Mouse (Mus musculus) layer of hippocampus, adult 6 months (tissue): ENCODE measurements around the gene Hspb11. TPM values are rescaled to one million over a fixed set of nuclear protein-coding genes. Genes with fewer than 3 reads are reported as not detected.

Source experiments
- long read RNA-seq, 2 experiments: library from polyadenylated mRNA; unstranded; transcript quantifications; one replicate each; pipeline ENCODE4 v2.0.0; 2019 to 2020
- polyA plus RNA-seq: library from polyadenylated mRNA; unstranded; fragments of <200 nt; fragmentation: Nextera tagmentation; gene quantifications from 2 replicates; pipeline ENCODE4 v1.2.3, GENCODE M21; 2021

Hspb11 gene
- 61.3 and 69.9 TPM in 2 replicates for polyA plus RNA-seq
- long read RNA-seq, experiment 1, transcript Hspb11-202 (6 exons, 607 nt): major isoform, 14 of 39 reads
- long read RNA-seq, experiment 1, transcript Hspb11-201 (6 exons, 608 nt): minor isoform, 10 of 39 reads
- long read RNA-seq, experiment 1, partial matches to known transcripts: 2 of 39 reads
- long read RNA-seq, experiment 1, other reads (novel, unspliced or antisense): 12 of 39 reads
- long read RNA-seq, experiment 2, partial matches to known transcripts: 0 of 7 reads
- long read RNA-seq, experiment 2, other reads (novel, unspliced or antisense): 3 of 7 reads

DNA sequence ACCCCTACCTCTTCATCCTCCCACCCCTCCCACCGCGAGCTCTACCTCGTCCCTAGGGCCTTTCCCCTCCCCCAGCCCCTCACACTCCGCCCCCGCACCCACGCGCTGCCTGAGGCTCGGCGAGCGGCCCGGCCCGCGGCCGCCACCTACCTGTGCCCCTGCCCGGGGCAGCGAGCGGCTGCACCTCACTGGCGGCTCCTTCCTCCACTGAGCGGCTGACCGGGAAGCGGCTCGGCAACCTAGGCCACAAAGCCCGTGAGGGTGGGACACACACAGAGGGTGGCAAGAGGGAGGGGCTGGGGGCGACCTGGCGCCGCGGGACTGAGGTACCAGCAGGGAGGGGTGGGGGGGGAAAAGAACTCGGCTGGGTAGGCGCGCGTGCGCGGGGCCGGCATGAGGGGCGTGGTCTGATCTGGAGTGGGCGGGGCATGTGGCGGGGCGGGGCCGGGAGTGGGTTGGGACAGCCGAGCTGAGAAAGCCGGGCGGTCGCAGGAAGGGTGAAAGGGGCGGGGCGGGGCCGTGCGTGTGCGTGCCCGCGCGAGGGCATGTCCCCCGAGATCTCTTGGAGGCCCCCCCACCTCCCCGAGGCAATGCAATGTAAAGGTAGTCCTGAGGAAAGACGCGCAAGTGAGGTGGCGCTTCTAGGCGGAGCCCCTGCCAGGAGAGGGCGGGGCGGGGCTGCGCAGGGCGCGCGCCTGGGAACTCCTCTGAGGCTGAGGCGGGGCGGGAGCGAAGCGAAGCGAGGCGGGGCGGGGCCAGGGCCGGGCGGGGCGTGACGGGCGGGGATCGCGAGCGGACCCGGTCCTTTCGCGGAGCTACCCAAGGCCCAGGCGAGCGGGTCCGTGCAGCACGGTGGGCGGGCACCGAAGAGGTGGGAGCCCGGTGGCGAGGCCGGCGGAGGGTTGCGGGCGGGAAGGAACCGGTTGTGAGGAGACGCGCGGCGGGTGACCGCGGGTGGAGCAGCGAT, at the start of gene Hspb11, which contains the start of gene Lrrc42:
Gene Hspb11, plus strand, starts transcription at position 469 of the 967 bp plus-strand sequence.
Gene Lrrc42, minus strand, starts transcription at position 408 of the 967 bp plus-strand sequence.

DNA sequence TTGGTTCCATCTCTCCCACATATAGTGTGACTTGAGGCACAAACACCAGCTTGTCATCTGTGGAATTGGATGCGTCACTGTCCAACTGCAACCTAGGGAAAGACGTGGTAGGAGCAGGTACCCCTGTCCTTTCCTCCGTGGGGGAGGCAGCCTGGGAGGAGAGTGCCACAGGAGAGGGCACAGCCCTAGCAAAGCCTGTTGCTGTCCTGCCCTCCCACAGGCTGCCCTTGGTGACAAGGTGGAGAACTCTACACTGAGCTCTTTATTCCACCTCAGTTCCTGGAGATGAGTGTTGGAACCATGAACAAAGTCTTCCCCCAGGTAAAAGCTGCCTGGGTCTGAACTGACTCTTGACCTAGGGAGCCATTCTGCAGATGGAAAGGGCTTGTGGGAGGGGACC, 44.5 kb upstream of the Hspb11 start, which contains the start of gene Ldlrad1:
Gene Ldlrad1, plus strand, starts transcription at position 301 of the 400 bp plus-strand sequence.

DNA sequence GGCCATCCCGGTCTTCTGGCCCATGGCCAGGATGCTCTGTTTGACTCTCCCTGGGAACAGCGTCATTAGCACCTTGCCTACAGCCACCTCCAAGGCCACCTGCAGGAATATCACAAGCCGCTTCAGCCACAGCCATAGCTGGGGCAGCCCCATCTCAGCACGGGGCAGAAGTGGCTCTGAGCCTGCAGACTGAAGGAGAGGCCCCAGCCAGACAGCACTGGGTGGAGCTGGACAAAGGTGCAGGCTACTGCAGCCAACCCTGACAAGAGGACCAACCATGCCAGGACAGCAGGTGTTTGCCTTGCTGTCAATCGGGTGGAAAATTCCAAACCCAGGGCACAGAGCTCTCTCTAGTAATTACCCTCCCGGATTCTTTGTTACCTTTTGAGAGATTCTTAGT, 53.6 kb downstream of the Hspb11 start, which contains the start of gene Dio1:
Gene Dio1, minus strand, starts transcription at position 204 of the 400 bp plus-strand sequence.

DNA sequence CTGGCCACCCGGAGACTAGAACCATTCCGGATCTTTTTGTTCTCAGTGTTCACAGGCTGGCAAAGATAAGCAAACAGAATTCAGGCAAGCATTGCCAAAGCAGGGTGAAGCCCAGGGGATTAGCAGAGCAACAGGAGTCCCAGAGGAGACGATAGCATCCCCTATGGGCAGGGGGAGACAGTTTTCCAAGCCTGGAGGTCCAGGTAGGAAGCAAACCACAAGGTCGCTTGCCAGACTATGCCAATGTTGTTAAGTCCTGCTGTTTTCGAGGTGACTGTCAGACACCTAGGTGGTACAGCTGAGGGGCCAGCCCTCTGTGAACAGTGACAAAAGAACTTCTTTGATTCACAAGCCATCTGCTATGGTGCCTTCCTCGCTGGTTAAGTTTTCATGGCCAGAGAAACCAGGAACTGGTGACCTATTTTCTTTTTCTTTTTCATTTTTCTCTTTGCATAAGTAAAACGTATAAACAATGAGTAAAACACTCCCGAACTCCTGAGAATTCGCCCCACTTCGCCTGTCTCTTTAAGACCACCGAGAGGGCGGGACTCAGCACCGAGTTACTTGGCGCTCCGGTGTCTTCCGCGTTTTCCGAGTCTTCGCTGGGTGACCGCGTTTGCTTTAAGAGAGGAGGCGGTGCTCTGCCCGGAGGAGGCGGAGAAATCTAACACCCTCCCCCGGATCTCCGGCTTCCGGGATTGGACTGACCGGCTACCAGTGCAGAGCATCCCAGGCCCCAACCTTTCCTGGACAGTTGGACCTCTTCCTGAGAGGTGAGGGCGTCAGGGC, 60.5 kb downstream of the Hspb11 start, which contains the start of gene Yipf1:
Gene Yipf1, plus strand, starts transcription at position 674 of the 789 bp plus-strand sequence.

Other genes starting within 250 kb of the Hspb11 start
- gene Mrpl37, start 186.7 kb upstream of the Hspb11 start, polyA plus RNA-seq: 32.5 and 36.7 TPM in 2 replicates
- 4.0 and 4.2 TPM in 2 replicates for gene Cyb5rl, start 186.6 kb upstream of the Hspb11 start, polyA plus RNA-seq
- not detected in 2 replicates for gene Cdcp2, start 156.7 kb upstream of the Hspb11 start, polyA plus RNA-seq
- gene Tmem59, start 75.2 kb upstream of the Hspb11 start, polyA plus RNA-seq: 502 and 566 TPM in 2 replicates
- 9.1 and 19.8 TPM in 2 replicates for gene Tceanc2, start 74.5 kb upstream of the Hspb11 start, polyA plus RNA-seq
- not detected in 2 replicates for gene Ldlrad1, start 44.4 kb upstream of the Hspb11 start, polyA plus RNA-seq
- gene Lrrc42, start 61 bp upstream of the Hspb11 start, polyA plus RNA-seq: 15.9 and 18.2 TPM in 2 replicates
- 0.15 TPM in 1 of 2 replicates, not detected in the other for gene Dio1, start 53.6 kb downstream of the Hspb11 start, polyA plus RNA-seq
- 127 and 146 TPM in 2 replicates for gene Yipf1, start 60.8 kb downstream of the Hspb11 start, polyA plus RNA-seq
- gene Ndc1, start 114.2 kb downstream of the Hspb11 start, polyA plus RNA-seq: 5.4 and 5.8 TPM in 2 replicates
- gene Glis1, start 181.0 kb downstream of the Hspb11 start, polyA plus RNA-seq: 0.19 and 0.25 TPM in 2 replicates